Mouse (Mus musculus): ENCODE data around the gene Gm20388.

DNA sequence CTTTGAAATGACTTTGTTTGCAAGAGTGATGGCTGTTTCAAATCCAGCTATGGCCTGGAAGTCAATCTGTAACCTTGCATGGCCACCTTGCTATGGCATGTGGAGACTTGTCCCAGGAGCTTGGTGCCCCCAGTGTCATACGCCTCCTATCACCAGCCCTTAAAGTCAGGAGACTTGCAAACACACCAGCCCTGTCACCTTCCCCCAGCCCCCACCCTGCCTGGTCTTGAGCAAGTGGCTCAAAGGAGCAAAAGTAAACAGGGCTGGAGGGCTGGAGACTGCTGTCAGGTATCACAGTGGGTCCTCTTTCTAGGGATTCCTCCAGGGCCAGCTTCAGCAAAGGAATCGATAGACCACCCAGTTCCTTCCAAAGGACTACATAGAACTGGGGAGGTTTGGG lies 2400.5 kb downstream of the Gm20388 start:
- no peak for TF ChIP-seq CTCF (IDR thresholded peaks at IDR 0.05; ENCODE audit: insufficient read depth, low read depth, low read length)
- no peak for TF ChIP-seq POLR2A (IDR thresholded peaks at IDR 0.05; ENCODE audit: insufficient read depth, low read depth, low read length)

Data from olfactory bulb, adult 2 months (tissue).